Mouse (Mus musculus) hindbrain, embryonic 11.5 days (tissue): ENCODE measurements around the gene Gm20605. TPM values are rescaled to one million over a fixed set of nuclear protein-coding genes. Genes with fewer than 3 reads are reported as not detected.
"Not testable (repeated sequence)": the region's sequence is repeated elsewhere in the genome, so short reads cannot be mapped to it uniquely, and the experiment has no call there.

Source experiments
- ATAC-seq: fragments of 200-750 bp; cut with Nextera tagmentation; 2 replicates; pipeline ENCODE4 v1.8.0; 2017; ENCODE audit warnings: mild to moderate bottlenecking, moderate TSS enrichment, moderate library complexity; ENCODE audit not compliant: low FRiP score
- DNase-seq: peaks from one replicate; pipeline ENCODE4 v3.0.0-alpha.2; 2015; ENCODE audit warnings: low spot score
- H3K27ac ChIP-seq: fragments of 300-500 bp; sonication (generic); 2 replicates; pipeline ENCODE4 v1.5.1; 2014; ENCODE audit warnings: mild to moderate bottlenecking, low read depth, low read length
- H3K27me3 ChIP-seq: fragments of 300-500 bp; sonication (generic); 2 replicates; pipeline ENCODE4 v1.6.1; 2014; ENCODE audit warnings: mild to moderate bottlenecking, low read length, moderate library complexity, mixed read lengths; ENCODE audit not compliant: control insufficient read depth, insufficient read depth
- H3K36me3 ChIP-seq: fragments of 300-500 bp; sonication (generic); 2 replicates; pipeline ENCODE4 v1.6.1; 2014; ENCODE audit warnings: mild to moderate bottlenecking, low read length, moderate library complexity, mixed read lengths; ENCODE audit not compliant: control insufficient read depth, insufficient read depth
- H3K4me1 ChIP-seq: fragments of 300-500 bp; sonication (generic); replicated peaks from 2 replicates; pipeline ENCODE4 v1.6.1; 2014; ENCODE audit warnings: low read length, mixed read lengths; ENCODE audit not compliant: control insufficient read depth, insufficient read depth
- H3K4me2 ChIP-seq: fragments of 300-500 bp; sonication (generic); replicated peaks from 2 replicates; pipeline ENCODE4 v1.6.1; 2014; ENCODE audit warnings: mild to moderate bottlenecking, low read depth, low read length
- H3K4me3 ChIP-seq: fragments of 300-500 bp; sonication (generic); 2 replicates; pipeline ENCODE4 v1.5.1; 2014; ENCODE audit warnings: low read depth, low read length
- H3K9ac ChIP-seq: fragments of 300-500 bp; sonication (generic); 2 replicates; pipeline ENCODE4 v1.6.1; 2014; ENCODE audit warnings: low read depth, low read length
- H3K9me3 ChIP-seq: fragments of 300-500 bp; sonication (generic); 2 replicates; pipeline ENCODE4 v1.6.1; 2016; ENCODE audit warnings: low read length; ENCODE audit not compliant: control insufficient read depth
- WGBS: fragments of 180-500 bp; shearing (Covaris S2); extraction: QIAGEN DNeasy Blood & Tissue Kit; methylation state at CpG from one replicate; pipeline ENCODE4 v1.1.7; 2014; 5-methylcytosine and 5-hydroxymethylcytosine counted together
- polyA plus RNA-seq: library from polyadenylated mRNA; unstranded; fragments of >200 nt; fragmentation: Nextera tagmentation; extraction: Ambion mirVana; gene quantifications from 2 replicates; pipeline ENCODE4 v1.2.1, GENCODE M21; 2014

Gene Gm20605
- polyA plus RNA-seq, 1 experiment from 2014 or later: 5.0 TPM

DNA sequence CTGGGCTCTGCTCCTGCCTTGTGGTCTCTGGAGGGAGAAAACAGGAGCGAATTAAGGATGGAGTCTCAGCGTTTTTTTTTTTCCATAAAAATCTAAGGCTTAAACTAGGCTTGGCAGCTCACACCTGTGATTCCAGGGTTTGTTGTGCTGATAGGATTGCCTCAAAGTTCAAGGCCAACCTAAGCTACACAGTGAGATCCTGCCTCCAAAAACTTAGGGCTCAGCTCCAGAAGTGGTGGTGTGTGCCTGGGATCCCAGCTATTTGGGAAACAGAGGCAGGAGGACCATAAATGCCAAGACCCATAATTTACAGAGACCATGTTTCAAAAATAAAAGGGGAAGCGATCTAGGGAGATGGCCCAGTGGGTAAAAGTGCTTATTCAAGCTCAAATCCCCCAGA is 19.7 kb upstream of the Gm20605 start:
- H3K9me3 ChIP-seq: no peaks in the 10 kb centered on the region
- H3K36me3 ChIP-seq: no peaks in the 10 kb centered on the region
- peaks cover 13% of the 10 kb centered on the region; the same call in 1 of the 2 replicates for H3K4me1 ChIP-seq
- 61% methylated on average over 3 of the region's 3 CpGs for WGBS
- ATAC-seq: no peak
- no peak overlapping the region for H3K4me3 ChIP-seq
- H3K27me3 ChIP-seq: peaks cover 2% of the 10 kb centered on the region; the same call in 1 of the 2 replicates
- no peak overlapping the region for H3K27ac ChIP-seq
- no peak overlapping the region for H3K9ac ChIP-seq
- no peak overlapping the region for H3K4me2 ChIP-seq
- no peak for DNase-seq

DNA sequence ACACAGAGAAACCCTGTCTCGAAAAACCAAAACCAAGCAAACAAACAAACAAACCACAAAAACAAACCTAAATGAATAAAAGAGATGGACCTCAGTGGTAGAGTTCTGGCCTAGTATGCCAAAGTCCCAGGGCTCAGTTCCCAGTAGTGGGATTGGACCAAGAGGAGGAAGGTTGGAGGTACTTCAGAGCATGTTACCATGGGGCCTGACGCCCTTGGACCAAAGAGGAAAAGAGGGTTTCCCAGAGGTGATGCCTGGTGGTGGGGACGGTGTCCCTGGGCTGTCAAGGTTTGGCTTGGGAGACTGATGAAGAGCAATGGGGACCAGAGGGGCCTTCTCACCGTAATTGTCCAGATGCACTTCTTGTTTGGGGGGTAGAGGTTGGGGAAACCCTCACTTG is 18.9 kb upstream of the Gm20605 start:
- WGBS: 62% methylated on average over 4 of the region's 4 CpGs
- ATAC-seq (no peak), DNase-seq (no peak)
- no peak overlapping the region for H3K4me3 ChIP-seq
- no peak overlapping the region; the same call in 1 of the 2 replicates for H3K9ac ChIP-seq
- H3K27me3 ChIP-seq: peaks cover 2% of the 10 kb centered on the region; the same call in 1 of the 2 replicates
- no peaks in the 10 kb centered on the region for H3K9me3 ChIP-seq
- no peaks in the 10 kb centered on the region for H3K36me3 ChIP-seq
- peaks cover 13% of the 10 kb centered on the region; the same call in 1 of the 2 replicates for H3K4me1 ChIP-seq
- H3K4me2 ChIP-seq: no peak overlapping the region
- H3K27ac ChIP-seq: no peak overlapping the region

DNA sequence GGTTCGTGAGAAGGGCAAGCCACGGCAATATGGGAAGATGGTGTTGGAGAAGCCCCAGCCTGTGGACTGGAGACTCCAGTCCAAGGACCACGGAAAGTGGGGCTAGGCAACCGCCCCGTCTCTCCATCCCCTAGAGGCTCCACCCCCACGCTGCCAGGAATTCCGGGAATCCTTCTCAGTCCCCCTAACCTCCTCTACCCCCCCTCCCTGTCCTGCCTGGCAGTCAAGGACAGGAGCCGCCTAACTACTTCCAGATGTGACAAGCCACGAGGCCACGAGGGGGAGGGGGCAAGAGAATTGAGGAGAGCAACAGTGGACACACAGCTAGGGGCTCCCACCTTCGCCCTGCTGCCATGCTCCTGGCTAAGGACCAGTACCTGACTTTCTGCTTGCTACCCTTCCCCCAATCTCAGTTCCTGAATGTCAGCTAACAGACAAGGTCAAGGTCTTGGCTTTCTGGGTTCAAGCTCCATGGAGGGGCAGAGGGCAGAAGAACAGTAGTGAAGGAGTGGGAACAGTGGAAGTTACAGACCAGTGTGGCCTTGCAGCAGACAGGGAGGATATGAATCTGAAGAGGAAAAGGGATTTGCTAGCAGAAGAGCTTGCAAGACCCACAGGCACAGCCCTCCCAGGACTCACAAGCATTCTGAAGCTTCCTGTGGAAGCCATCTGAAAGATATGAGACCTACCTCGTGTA is 18.3 kb upstream of the Gm20605 start:
- no peaks in the 10 kb centered on the region for H3K36me3 ChIP-seq
- 14% methylated on average over 11 of the region's 12 CpGs for WGBS
- DNase-seq (peak; percentile 68), ATAC-seq (0 out of 2 replicates have a peak, but pooled peaks have one; percentile 26)
- peak overlapping the region; percentile 54 for H3K9ac ChIP-seq
- H3K9me3 ChIP-seq: no peaks in the 10 kb centered on the region
- H3K27ac ChIP-seq: peak overlapping the region; percentile 70; the same call in 1 of the 2 replicates
- no peak overlapping the region; the same call in 1 of the 2 replicates for H3K4me3 ChIP-seq
- H3K4me1 ChIP-seq: peaks cover 13% of the 10 kb centered on the region; the same call in 1 of the 2 replicates
- H3K27me3 ChIP-seq: peaks cover 2% of the 10 kb centered on the region; the same call in 1 of the 2 replicates
- peak overlapping the region; percentile 14; the same call in 1 of the 2 replicates for H3K4me2 ChIP-seq

DNA sequence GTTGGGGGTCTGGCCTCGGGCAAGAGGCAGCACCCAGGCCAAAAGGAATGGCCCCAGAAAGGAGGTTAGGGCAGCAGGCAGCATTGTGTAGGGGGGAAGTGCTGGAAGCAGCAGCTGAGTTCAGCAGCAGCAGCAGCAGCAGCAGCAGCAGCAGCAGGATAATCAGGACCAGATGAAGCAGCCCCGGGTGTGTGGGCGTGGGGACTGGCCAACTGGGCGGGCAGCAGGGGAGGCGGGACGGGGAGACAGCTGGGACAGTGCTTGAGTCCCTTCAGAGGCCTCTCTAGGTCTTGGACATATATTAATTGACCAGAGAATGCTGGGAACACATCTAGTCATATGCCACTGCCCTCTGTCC is 17.8 kb upstream of the Gm20605 start:
- ATAC-seq (no peak), DNase-seq (peak; percentile 68)
- Histone ChIP-seq H3K9ac (peak overlapping the region; percentile 54), H3K4me1 (peaks cover 13% of the 10 kb centered on the region; the same call in 1 of the 2 replicates), H3K27ac (peak overlapping the region; percentile 70; the same call in 1 of the 2 replicates), H3K36me3 (no peaks in the 10 kb centered on the region), H3K4me3 (no peak overlapping the region; the same call in 1 of the 2 replicates), H3K4me2 (peak overlapping the region; percentile 14; the same call in 1 of the 2 replicates), H3K9me3 (no peaks in the 10 kb centered on the region), H3K27me3 (peaks cover 2% of the 10 kb centered on the region; the same call in 1 of the 2 replicates)
- WGBS: 21% methylated on average over 6 of the region's 6 CpGs

DNA sequence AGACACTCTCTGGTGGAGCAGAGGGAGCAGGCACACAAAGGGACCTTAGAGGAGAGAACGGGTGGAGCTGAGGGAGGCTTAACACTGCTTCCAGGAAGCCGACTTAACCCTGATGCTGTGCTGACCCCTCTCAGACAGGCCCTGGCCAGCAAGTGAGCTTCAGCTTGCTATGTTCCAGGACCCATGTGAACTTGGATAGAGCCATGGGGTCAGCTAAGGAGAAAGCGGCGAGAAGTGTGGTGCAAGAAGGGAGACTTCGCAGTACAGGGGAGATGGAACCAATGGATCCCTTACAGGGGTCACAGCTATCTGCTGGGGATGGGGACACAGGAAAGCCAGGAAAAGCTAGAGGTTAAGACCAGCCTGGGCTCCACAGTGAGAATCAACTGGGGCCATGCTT is 15.9 kb upstream of the Gm20605 start:
- H3K4me3 ChIP-seq: no peak overlapping the region
- no peak overlapping the region for H3K4me2 ChIP-seq
- H3K27me3 ChIP-seq: no peaks in the 10 kb centered on the region; the same call in 1 of the 2 replicates
- H3K27ac ChIP-seq: no peak overlapping the region
- 67% methylated on average over 5 of the region's 5 CpGs for WGBS
- H3K36me3 ChIP-seq: no peaks in the 10 kb centered on the region
- DNase-seq (no peak), ATAC-seq (no peak)
- H3K4me1 ChIP-seq: peaks cover 11% of the 10 kb centered on the region; the same call in 1 of the 2 replicates
- H3K9me3 ChIP-seq: no peaks in the 10 kb centered on the region
- peak overlapping the region; percentile 5; the same call in 1 of the 2 replicates for H3K9ac ChIP-seq

DNA sequence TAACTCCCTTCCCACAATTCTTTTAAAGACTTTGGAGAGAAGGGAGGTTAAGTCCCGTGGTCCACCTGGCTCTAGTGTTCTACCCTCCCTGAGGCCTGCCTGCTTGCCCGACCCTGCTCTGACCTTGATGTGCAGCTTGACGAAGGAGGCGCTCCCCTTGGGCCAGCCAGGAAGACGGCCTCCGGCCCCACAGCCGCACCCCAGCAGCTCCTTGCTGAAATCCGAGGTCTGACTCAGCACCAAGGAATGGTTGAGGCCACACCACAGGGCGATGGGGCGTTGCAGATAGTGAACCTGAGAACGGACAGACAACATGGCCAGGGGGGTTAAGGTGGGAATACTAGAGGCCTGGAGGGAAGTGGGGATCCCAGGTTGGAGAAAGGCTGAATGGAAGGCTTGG is 15.4 kb upstream of the Gm20605 start, which contains the start of gene Pcolce:
Gene Pcolce, minus strand, starts transcription at position 235 of the 400 bp plus-strand sequence.
- no peak for ATAC-seq
- H3K9ac ChIP-seq: peak within 1 kb of the TSS; percentile 5; the same call in 1 of the 2 replicates
- H3K4me3 ChIP-seq: no peak within 1 kb of the TSS
- H3K4me2 ChIP-seq: no peak within 1 kb of the TSS
- DNase-seq: no peak
- H3K4me1 ChIP-seq: peaks cover 8% of the 10 kb centered on the region; the same call in 1 of the 2 replicates
- no peaks in the 10 kb centered on the region; the same call in 1 of the 2 replicates for H3K27me3 ChIP-seq
- no peaks in the 10 kb centered on the region for H3K9me3 ChIP-seq
- H3K27ac ChIP-seq: no peak within 1 kb of the TSS
- no peaks in the 10 kb centered on the region for H3K36me3 ChIP-seq
- WGBS: 53% methylated on average over 11 of the region's 11 CpGs

DNA sequence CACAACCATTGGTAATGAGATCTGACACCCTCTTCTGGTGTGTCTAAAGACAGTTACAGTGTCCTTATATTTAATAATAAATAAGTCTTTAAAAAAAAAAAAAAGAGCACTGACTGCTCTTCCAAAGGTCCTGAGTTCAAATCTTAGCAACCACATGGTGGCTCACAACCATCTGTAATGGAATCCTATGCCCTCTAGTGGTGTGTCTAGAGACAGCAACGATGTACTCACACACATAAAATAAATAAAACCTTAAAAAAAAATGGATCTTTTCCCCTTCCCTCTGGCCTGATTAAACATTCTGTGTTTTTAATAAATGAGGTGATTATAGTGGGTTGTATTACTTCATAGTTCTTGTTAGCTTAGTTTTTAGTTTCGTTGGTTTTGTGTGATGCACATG is 14.1 kb upstream of the Gm20605 start:
- not testable (repeated sequence) for H3K9me3 ChIP-seq, ATAC-seq, H3K27ac ChIP-seq, H3K36me3 ChIP-seq, H3K27me3 ChIP-seq, DNase-seq, H3K4me2 ChIP-seq, H3K4me1 ChIP-seq, H3K9ac ChIP-seq, H3K4me3 ChIP-seq
- WGBS: 89% methylated on average over 2 of the region's 2 CpGs

DNA sequence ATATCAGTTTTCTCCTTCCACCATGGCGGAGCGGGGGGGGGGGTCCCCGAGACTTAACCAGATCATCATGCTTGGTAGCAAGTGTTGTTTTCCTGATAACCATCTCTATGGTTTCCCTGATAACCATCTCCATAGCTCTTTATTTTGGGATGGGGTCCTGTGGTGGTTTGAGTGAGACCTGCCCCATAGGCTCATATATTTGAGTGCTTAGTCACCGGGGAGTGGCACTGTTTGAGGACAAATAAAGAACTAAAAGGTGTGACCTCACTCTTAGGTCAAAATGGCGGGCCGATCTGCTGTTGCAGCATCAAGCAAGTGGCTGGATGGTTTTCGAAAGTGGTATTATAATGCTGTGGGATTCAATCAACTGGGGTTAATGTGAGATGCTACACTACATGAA is 13.6 kb upstream of the Gm20605 start:
- ATAC-seq: no peak
- 90% methylated on average over 7 of the region's 7 CpGs for WGBS
- Histone ChIP-seq H3K27me3 (no peaks in the 10 kb centered on the region), H3K4me2 (no peak overlapping the region), H3K36me3 (no peaks in the 10 kb centered on the region), H3K4me1 (peaks cover 8% of the 10 kb centered on the region; the same call in 1 of the 2 replicates), H3K9me3 (no peaks in the 10 kb centered on the region), H3K9ac (no peak overlapping the region), H3K4me3 (no peak overlapping the region), H3K27ac (no peak overlapping the region)
- no peak for DNase-seq
